Mouse (Mus musculus) bone marrow, adult 2 months (tissue): ENCODE data around the gene Auts2. TPM values are rescaled to one million over a fixed set of nuclear protein-coding genes. Genes with fewer than 3 reads are reported as not detected.

Source experiments
- H3K27ac ChIP-seq: fragments of 200-500 bp; 2 replicates; pipeline ENCODE4 v1.5.1; 2012; ENCODE audit warnings: low read depth, mild to moderate bottlenecking, control low read depth, inconsistent platforms, low read length; ENCODE audit not compliant: control insufficient read depth, poor library complexity, insufficient read depth
- H3K4me1 ChIP-seq: fragments of 200-500 bp; 2 replicates; pipeline ENCODE4 v1.6.1; 2011; ENCODE audit warnings: low read length; ENCODE audit not compliant: control insufficient read depth, insufficient read depth
- H3K4me3 ChIP-seq: fragments of 200-500 bp; replicated peaks from 2 replicates; pipeline ENCODE3; 2011; ENCODE audit warnings: mild to moderate bottlenecking, low read depth, low read length, control low read depth; ENCODE audit not compliant: control insufficient read depth
- CTCF ChIP-seq: fragments of 200-500 bp; IDR thresholded peaks from 2 replicates; pipeline ENCODE4 v1.5.1; 2011; ENCODE audit warnings: low read length, control low read depth; ENCODE audit not compliant: control insufficient read depth, insufficient read depth
- POLR2A ChIP-seq: fragments of 200-500 bp; IDR thresholded peaks from 2 replicates; pipeline ENCODE4 v1.6.1; 2011; ENCODE audit warnings: low read depth, mild to moderate bottlenecking, control low read depth, low read length, borderline replicate concordance; ENCODE audit not compliant: control insufficient read depth
- WGBS: fragments of 180-500 bp; shearing (Covaris S2); methylation state at CpG from one replicate; pipeline ENCODE4 v1.1.7; 2018; 5-methylcytosine and 5-hydroxymethylcytosine counted together
- polyA plus RNA-seq: library from polyadenylated mRNA; stranded (reverse); fragments of >200 nt; gene quantifications from 2 replicates; pipeline ENCODE4 v1.2.4, GENCODE M21; 2011; ENCODE audit warnings: low replicate concordance; ENCODE audit not compliant: missing spikeins, insufficient read depth, insufficient read length

The Auts2 gene
- polyA plus RNA-seq, 1 experiment, result 1.5 TPM

DNA sequence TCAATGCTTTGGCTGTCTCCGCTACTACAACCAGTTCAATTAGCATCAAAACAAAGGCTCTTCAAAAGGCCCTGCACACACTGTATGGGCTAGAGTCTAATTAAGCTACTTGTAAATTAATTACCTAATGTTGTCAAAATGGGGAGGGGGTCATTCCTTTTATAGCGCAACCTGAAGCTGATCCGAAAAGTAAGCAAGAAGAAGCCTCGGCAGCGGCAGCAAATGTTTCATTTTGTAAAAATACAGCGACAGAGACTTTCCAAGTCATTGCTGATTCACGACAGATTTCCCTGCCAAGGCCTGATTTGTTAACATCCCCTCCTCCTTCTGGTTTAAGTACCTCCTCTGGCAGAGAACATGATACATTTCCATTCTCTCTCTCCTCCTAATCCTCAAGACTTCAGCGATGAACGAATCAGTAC, 33.7 kb downstream of the Auts2 start:
- Histone ChIP-seq H3K27ac (no peak overlapping the region), H3K4me1 (no peaks in the 10 kb centered on the region), H3K4me3 (no peak overlapping the region)
- TF ChIP-seq POLR2A (no peak), CTCF (no peak)
- WGBS, result 79% methylated on average over 9 of the region's 9 CpGs

DNA sequence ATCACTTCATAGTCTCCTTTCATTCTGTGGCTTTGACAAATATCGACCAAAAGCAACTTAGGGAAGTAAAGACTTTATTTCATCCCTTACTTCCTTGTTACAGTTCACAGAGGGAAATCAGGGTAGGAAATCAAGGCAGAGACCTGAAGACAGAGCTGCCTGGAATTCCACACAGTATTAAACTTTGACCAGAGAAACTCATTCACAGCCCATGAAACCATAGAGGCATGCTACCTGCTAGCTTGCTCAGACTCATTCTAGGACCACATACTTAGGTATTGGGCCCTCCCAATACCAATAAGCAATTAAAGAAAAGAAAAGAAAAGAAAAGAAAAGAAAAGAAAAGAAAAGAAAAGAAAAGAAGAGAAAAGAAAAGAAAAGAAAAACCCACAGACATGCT, 38.3 kb downstream of the Auts2 start:
- H3K27ac ChIP-seq, result no peak overlapping the region
- 38% methylated on average over 1 of the region's 1 CpGs for WGBS
- no peak for TF ChIP-seq CTCF
- TF ChIP-seq POLR2A, result no peak
- no peak overlapping the region for H3K4me3 ChIP-seq
- no peaks in the 10 kb centered on the region for H3K4me1 ChIP-seq

DNA sequence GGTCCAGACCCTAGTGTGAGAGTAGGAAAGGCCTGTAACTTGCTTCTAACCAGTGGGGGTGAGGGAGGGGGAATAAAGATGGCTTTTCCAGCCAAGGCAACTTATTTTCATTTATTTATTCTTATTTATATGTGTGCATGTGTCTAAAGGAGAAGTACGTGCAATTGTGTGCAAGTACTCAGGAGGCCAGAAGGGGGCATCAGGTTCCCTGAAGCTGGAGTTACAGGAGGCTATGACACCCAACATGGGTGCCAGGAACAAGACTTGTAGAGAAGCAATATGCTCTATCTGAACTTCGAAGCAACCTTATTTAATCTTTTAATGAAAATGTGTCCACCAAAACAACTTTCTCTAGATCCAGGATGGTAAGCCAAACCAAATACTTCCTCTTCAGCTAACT, 39.7 kb downstream of the Auts2 start:
- H3K4me3 ChIP-seq, result no peak overlapping the region
- 81% methylated on average over 2 of the region's 2 CpGs for WGBS
- no peak overlapping the region for H3K27ac ChIP-seq
- TF ChIP-seq POLR2A, result no peak
- no peak for TF ChIP-seq CTCF
- H3K4me1 ChIP-seq, result no peaks in the 10 kb centered on the region

DNA sequence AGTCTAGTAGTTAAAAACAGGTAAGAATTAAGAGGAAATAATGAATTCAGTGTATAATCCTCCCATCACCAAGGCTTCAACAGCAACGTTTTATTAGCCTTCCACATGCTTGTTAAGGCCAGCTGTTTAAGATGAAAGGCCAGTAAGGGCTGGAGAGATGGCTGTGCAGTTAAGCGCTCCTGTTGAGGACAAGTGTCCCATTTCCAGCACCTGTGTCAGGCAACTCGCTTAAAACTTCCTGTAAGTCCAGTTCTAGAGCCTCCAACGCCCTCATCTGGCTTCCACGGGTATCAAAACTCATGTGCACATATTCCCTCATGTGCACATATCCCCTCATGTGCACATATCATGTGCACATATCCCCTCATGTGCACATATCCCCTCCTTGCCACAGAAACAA, 41.1 kb downstream of the Auts2 start:
- WGBS, result 53% methylated on average over 5 of the region's 5 CpGs
- H3K27ac ChIP-seq, result no peak overlapping the region
- TF ChIP-seq POLR2A (no peak), CTCF (no peak)
- H3K4me1 ChIP-seq, result no peaks in the 10 kb centered on the region
- H3K4me3 ChIP-seq, result no peak overlapping the region

DNA sequence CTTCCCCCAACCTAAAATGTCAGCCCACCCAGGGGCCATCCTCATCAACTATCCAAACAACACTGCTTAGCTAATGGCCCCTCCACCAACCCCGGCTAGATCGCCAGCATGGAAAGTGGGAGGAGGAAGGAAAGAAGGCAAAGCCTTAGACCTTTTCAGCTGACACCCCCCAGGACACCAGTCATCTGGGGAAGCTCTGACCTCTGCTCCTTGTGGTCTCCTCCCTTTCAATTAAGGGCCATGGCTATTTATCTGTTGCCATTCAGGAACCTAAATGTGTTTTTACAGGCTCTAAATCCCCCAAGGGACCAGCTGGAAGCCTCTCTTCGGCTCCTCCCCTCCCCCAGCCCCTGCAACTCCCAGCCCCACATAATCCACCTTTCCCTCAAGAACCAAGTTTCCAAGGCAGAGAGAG, 42.3 kb downstream of the Auts2 start:
- TF ChIP-seq POLR2A (no peak), CTCF (no peak)
- WGBS, result 50% methylated on average over 3 of the region's 3 CpGs
- H3K4me1 ChIP-seq, result no peaks in the 10 kb centered on the region
- no peak overlapping the region for H3K27ac ChIP-seq
- H3K4me3 ChIP-seq, result no peak overlapping the region

DNA sequence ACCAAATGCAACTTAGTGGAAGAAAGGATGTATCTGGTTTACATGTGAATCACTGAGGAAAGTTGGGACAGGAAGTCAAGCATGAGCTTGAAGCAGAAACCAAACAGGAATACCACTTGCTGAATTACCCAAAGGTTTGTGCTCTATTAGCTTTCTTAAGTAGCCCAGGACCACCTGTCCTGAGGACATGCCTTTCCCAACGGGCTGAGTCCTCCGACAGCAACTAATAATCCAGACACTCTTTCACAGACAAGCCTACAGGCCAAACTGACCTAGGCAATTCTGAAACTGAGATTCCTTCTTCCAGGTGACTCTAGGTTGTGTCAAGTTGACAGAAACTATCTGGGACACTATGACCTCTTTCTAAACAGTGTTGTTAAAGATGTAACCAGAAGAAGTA, 44.2 kb downstream of the Auts2 start:
- TF ChIP-seq POLR2A (no peak), CTCF (no peak)
- Histone ChIP-seq H3K4me1 (no peaks in the 10 kb centered on the region), H3K4me3 (no peak overlapping the region), H3K27ac (no peak overlapping the region)
- 83% methylated on average over 2 of the region's 2 CpGs for WGBS

DNA sequence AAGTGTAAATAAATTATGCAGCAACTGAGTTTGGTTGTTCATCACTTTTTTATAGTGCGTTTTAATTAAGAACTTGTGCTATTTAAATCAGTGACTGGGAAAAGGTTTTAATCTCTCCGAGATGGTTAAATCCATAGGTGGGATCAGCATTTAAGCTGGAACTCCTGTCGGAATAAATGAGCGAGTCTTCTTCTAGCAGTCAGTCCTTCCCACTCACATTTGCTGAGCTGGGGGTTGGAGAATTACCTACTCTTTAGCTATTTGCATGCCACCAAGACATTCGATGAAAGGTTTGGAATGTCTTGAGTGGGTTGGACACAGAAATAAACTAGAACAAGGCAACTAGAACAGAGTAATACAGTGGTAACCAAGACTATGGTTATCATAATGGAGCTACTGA, 45.1 kb downstream of the Auts2 start:
- H3K4me1 ChIP-seq, result no peaks in the 10 kb centered on the region
- no peak overlapping the region for H3K27ac ChIP-seq
- H3K4me3 ChIP-seq, result no peak overlapping the region
- TF ChIP-seq POLR2A (no peak), CTCF (no peak)
- WGBS, result 80% methylated on average over 5 of the region's 5 CpGs

DNA sequence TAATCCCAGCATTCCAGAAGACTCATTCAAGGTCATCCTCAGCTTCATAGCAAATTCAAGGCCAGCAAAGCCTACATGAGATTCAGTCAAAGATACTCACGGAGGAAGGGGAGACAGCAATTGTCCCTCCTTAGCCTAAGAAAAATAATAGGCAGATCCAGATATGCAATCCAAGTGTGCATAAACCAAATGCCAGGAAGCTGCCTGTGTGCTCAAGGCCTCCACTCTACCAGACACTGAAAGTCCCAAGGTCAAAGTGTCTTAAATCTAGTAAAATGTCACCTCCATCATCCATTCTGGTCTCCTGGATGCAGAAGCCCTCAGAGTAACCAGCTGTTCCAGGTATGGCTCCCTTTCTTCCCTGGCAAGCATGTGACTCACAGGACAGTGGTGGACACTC, 50.4 kb downstream of the Auts2 start:
- Histone ChIP-seq H3K4me3 (no peak overlapping the region), H3K4me1 (no peaks in the 10 kb centered on the region), H3K27ac (no peak overlapping the region)
- 78% methylated on average over 1 of the region's 1 CpGs for WGBS
- no peak for TF ChIP-seq CTCF
- TF ChIP-seq POLR2A, result no peak

DNA sequence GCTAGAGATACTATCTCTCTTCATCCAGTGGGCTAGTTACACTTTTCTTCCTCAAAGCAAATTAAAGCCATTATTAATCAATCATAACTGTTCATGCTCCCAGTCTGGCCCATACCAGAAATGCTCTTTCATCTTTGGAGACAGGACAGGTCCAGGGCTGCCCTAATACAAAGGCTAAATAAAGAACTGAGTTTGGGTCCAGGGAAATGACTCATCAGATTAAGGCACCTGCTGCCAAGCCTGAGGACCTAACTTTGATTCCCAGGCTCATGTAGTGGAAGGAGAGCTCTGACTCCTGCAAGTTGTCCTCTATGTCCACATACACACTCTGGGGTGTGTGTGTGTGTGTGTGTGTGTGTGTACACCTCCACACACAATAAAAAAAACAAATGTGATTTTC, 51.1 kb downstream of the Auts2 start:
- no peak overlapping the region for H3K4me3 ChIP-seq

More for the DNA sequence above, 51.1 kb downstream of the Auts2 start:
- TF ChIP-seq CTCF (no peak), POLR2A (no peak)
- Histone ChIP-seq H3K27ac (no peak overlapping the region), H3K4me1 (no peaks in the 10 kb centered on the region)
